Comparison of ENCODE assay signal across 13 mouse cellular contexts in the genomic region with DNA sequence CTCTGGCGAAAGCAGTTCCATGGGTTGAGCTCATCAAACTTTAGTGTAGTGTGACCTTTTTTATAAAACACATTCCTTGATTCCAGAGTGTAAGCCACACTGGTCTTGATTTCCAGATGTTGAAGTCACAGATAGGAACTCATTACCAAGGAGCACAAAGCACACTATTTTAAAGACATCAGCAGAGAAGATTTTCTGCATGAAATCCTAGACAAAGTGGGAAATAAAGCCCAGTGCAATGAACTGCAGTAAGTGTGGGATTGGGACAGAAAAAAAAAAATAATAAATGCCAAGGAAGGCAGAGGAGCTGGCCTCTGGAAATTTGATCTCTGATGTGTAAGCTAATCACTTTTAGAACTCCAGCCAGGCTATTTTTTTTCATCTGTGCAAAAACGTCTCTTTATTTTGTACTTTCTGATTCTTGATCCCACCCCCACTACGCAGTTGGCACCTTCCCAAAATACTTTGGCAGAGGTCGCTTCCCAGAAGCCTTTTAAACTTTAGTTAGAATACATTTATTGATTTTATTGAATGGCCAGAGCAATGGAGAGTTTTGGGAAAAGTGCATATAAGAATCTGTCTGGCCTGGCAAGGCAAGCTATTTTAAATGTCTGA.
DNase-seq lines count a peak whose midpoint lies in the region; ATAC-seq and TF ChIP-seq lines count a peak whose summit lies in the region.
"Had no signal": no experiment of that assay in that cellular context is flagged by ENCODE, and none has a peak within 500 bp of the region (broad histone marks: within the 10 kb centered on the region; RNA-seq: fewer than 3 reads in every experiment).

No protein-coding gene starts in this region.

- H3K9me3 ChIP-seq in liver, embryonic 11.5 days (ENCODE audit: control insufficient read depth, low read length) = no peaks in the 10 kb centered on the region
- H3K9me3 ChIP-seq: forebrain, embryonic 12.5 days; stomach, embryonic 15.5 days had no signal

- no peak for ATAC-seq in liver, embryonic 11.5 days (replicated peaks; ENCODE audit: low FRiP score)

- H3K27ac ChIP-seq in gastrocnemius, adult 2 months = no peak overlapping the region
- H3K27ac ChIP-seq in liver, adult 2 months (replicated peaks; ENCODE audit: insufficient read depth, low read depth, low read length) = no peak overlapping the region
- H3K27ac ChIP-seq in liver, embryonic 11.5 days (ENCODE audit: low read depth, low read length) = no peak overlapping the region
- H3K27ac ChIP-seq: forebrain, embryonic 12.5 days; macrophage; stomach, embryonic 15.5 days had no signal

- H3K79me2 ChIP-seq in liver, adult 2 months (ENCODE audit: control insufficient read depth, insufficient read depth, low read length) = no peaks in the 10 kb centered on the region

- DNase-seq in gastrocnemius, postnatal 4 days (ENCODE audit: low spot score in 2 of 2) = peak; percentile 20 to 23
- DNase-seq in gastrocnemius, adult 2 months = no peak
- peak; percentile 40 for DNase-seq in liver, adult 2 months (ENCODE audit: extremely low read depth, low read depth, low spot score)
- no peak for DNase-seq in liver, embryonic 11.5 days (ENCODE audit: low spot score)
- DNase-seq in NIH3T3 (ENCODE audit: low read depth) = peak; percentile 64
- peak; percentile 50 for DNase-seq in fibroblast of lung, adult 2 months (ENCODE audit: low read depth)
- DNase-seq in layer of hippocampus, postnatal 10 days (ENCODE audit: low spot score in 2 of 2) = no peak
- DNase-seq: kidney, postnatal 36 days; right cerebral cortex, postnatal 25 days; thymus, postnatal 36 days had no signal

- no peaks in the 10 kb centered on the region for H3K36me3 ChIP-seq in liver, adult 2 months (ENCODE audit: control insufficient read depth, insufficient read depth, low read length)
- H3K36me3 ChIP-seq in liver, embryonic 11.5 days (ENCODE audit: control insufficient read depth, insufficient read depth, low read length) = no peaks in the 10 kb centered on the region
- H3K36me3 ChIP-seq: forebrain, embryonic 12.5 days; stomach, embryonic 15.5 days had no signal

- no peaks in the 10 kb centered on the region for H3K27me3 ChIP-seq in liver, adult 2 months (ENCODE audit: control insufficient read depth, insufficient read depth, low read length)
- no peaks in the 10 kb centered on the region for H3K27me3 ChIP-seq in liver, embryonic 11.5 days (replicated peaks; ENCODE audit: control insufficient read depth, insufficient read depth, low read length)
- H3K27me3 ChIP-seq: forebrain, embryonic 12.5 days; stomach, embryonic 15.5 days had no signal

- WGBS in liver, adult 2 months = 29% methylated on average over 4 of the region's 4 CpGs
- WGBS in liver, embryonic 11.5 days = 56% methylated on average over 4 of the region's 4 CpGs

- H3K4me2 ChIP-seq in liver, embryonic 11.5 days = no peak overlapping the region
- H3K4me2 ChIP-seq: forebrain, embryonic 12.5 days; stomach, embryonic 15.5 days had no signal

- TF ChIP-seq CTCF in gastrocnemius, adult 2 months (IDR thresholded peaks at IDR 0.05) = no peak
- no peak for TF ChIP-seq CTCF in liver, adult 2 months (IDR thresholded peaks at IDR 0.05; ENCODE audit: low read depth, low read length)

- no peak for TF ChIP-seq POLR2A in liver, adult 2 months (IDR thresholded peaks at IDR 0.05; ENCODE audit: extremely low read depth, insufficient read depth, low read length)

- no peak overlapping the region for H3K4me3 ChIP-seq in gastrocnemius, adult 2 months
- no peak overlapping the region for H3K4me3 ChIP-seq in liver, adult 2 months (ENCODE audit: insufficient read depth, low read depth, low read length)
- no peak overlapping the region for H3K4me3 ChIP-seq in liver, embryonic 11.5 days (ENCODE audit: low read depth, low read length)
- H3K4me3 ChIP-seq: forebrain, embryonic 12.5 days; stomach, embryonic 15.5 days had no signal

- H3K9ac ChIP-seq in liver, adult 2 months (ENCODE audit: low read depth, low read length) = no peak overlapping the region
- H3K9ac ChIP-seq in liver, embryonic 11.5 days (ENCODE audit: low read depth, low read length) = no peak overlapping the region
- H3K9ac ChIP-seq: forebrain, embryonic 12.5 days; stomach, embryonic 15.5 days had no signal

- intact Hi-C loops in gastrocnemius, adult 2 months (cut with DNase I) = no loop called here

- H3K4me1 ChIP-seq in liver, adult 2 months (ENCODE audit: control insufficient read depth, insufficient read depth, low read length) = peaks cover 2% of the 10 kb centered on the region; the same call in 1 of the 2 replicates
- no peaks in the 10 kb centered on the region for H3K4me1 ChIP-seq in liver, embryonic 11.5 days (replicated peaks; ENCODE audit: control insufficient read depth, insufficient read depth, low read length)
- H3K4me1 ChIP-seq: forebrain, embryonic 12.5 days; stomach, embryonic 15.5 days had no signal

Comparison
In these comparisons a context has a peak if more than half of its experiments do, and no peak if none do; other contexts are left out.
1. DNase-seq: peak in gastrocnemius, postnatal 4 days (2 of 2), liver, adult 2 months (single experiment), NIH3T3 (single experiment) and fibroblast of lung, adult 2 months (single experiment); none in gastrocnemius, adult 2 months (single experiment), liver, embryonic 11.5 days (single experiment) and layer of hippocampus, postnatal 10 days (0 of 2).